Mouse (Mus musculus): ENCODE data around the gene Tas2r108. TPM values are rescaled to one million over a fixed set of nuclear protein-coding genes. Genes with fewer than 3 reads are reported as not detected.
A peak's percentile ranks its signal among the peaks of the same experiment; 100 is the strongest.

Tas2r108 gene
- 0.67 and 1.1 TPM in 2 replicates for total RNA-seq (2012; rRNA removed)

GRCm38 (mm10) chr6:40493229-40493628, at the start of gene Tas2r108:
Gene Tas2r108, plus strand, starts transcription at chr6:40493529.
- no peaks in the 10 kb centered on the region for H3K36me3 ChIP-seq (ENCODE audit: control insufficient read depth, insufficient read depth, low read length, poor library complexity, severe bottlenecking)
- H3K9ac ChIP-seq (ENCODE audit: insufficient read depth, low read depth, low read length, poor library complexity, severe bottlenecking) = no peak within 1 kb of the TSS
- no peaks in the 10 kb centered on the region for H3K4me1 ChIP-seq (ENCODE audit: control insufficient read depth in 2 of 2, insufficient read depth in 2 of 2, low read length in 2 of 2, poor library complexity in 1 of 2)
- no peaks in the 10 kb centered on the region for H3K9me3 ChIP-seq (ENCODE audit: control insufficient read depth, insufficient read depth, low read depth, low read length)
- no peak within 1 kb of the TSS for H3K4me3 ChIP-seq (ENCODE audit: insufficient read depth in 1 of 2, low read depth in 1 of 2, low read length in 2 of 2, poor library complexity in 1 of 2, severe bottlenecking in 1 of 2)
- no peak within 1 kb of the TSS for H3K27ac ChIP-seq (ENCODE audit: insufficient read depth, low read depth, low read length, poor library complexity, severe bottlenecking)
- no peak for DNase-seq (ENCODE audit: low read depth, low spot score)
- TF ChIP-seq MAFK (IDR thresholded peaks at IDR 0.05; ENCODE audit: insufficient read depth, low read depth, low read length) (no peak), CHD2 (IDR thresholded peaks at IDR 0.05; ENCODE audit: low read depth, low read length) (no peak), ZC3H11A (IDR thresholded peaks at IDR 0.05; ENCODE audit: borderline replicate concordance, low read depth, low read length) (no peak), ZNF384 (IDR thresholded peaks at IDR 0.05; ENCODE audit: low read depth, low read length) (no peak), HCFC1 (IDR thresholded peaks at IDR 0.05; ENCODE audit: borderline replicate concordance, insufficient read depth, low read length) (no peak)
- in situ Hi-C loops (cut with MboI; ENCODE audit: low sequenced_read_pairs in 2 of 2, unreplicated experiment in 2 of 2) = no loop called here

GRCm38 (mm10) chr6:40448626-40449025, 44.7 kb upstream of the Tas2r108 start:
- TF ChIP-seq HCFC1 (IDR thresholded peaks at IDR 0.05; ENCODE audit: borderline replicate concordance, insufficient read depth, low read length) = no peak
- no peak for TF ChIP-seq CHD2 (IDR thresholded peaks at IDR 0.05; ENCODE audit: low read depth, low read length)
- no peak for TF ChIP-seq ZNF384 (IDR thresholded peaks at IDR 0.05; ENCODE audit: low read depth, low read length)
- no peak for TF ChIP-seq ZC3H11A (IDR thresholded peaks at IDR 0.05; ENCODE audit: borderline replicate concordance, low read depth, low read length)
- no peak for TF ChIP-seq MAFK (IDR thresholded peaks at IDR 0.05; ENCODE audit: insufficient read depth, low read depth, low read length)
- DNase-seq (ENCODE audit: low read depth, low spot score) = no peak
- Histone ChIP-seq H3K9ac (ENCODE audit: insufficient read depth, low read depth, low read length, poor library complexity, severe bottlenecking) (no peak overlapping the region), H3K9me3 (ENCODE audit: control insufficient read depth, insufficient read depth, low read depth, low read length) (no peaks in the 10 kb centered on the region), H3K36me3 (ENCODE audit: control insufficient read depth, insufficient read depth, low read length, poor library complexity, severe bottlenecking) (no peaks in the 10 kb centered on the region), H3K4me3 (ENCODE audit: insufficient read depth in 1 of 2, low read depth in 1 of 2, low read length in 2 of 2, poor library complexity in 1 of 2, severe bottlenecking in 1 of 2) (no peak overlapping the region), H3K27ac (ENCODE audit: insufficient read depth, low read depth, low read length, poor library complexity, severe bottlenecking) (no peak overlapping the region), H3K4me1 (ENCODE audit: control insufficient read depth in 2 of 2, insufficient read depth in 2 of 2, low read length in 2 of 2, poor library complexity in 1 of 2) (no peaks in the 10 kb centered on the region)
- in situ Hi-C loops (cut with MboI; ENCODE audit: low sequenced_read_pairs in 2 of 2, unreplicated experiment in 2 of 2) = no loop called here

GRCm38 (mm10) chr6:40454436-40455041, 38.8 kb upstream of the Tas2r108 start:
- in situ Hi-C loops (cut with MboI; ENCODE audit: low sequenced_read_pairs in 2 of 2, unreplicated experiment in 2 of 2) = no loop called here
- DNase-seq (ENCODE audit: low read depth, low spot score) = no peak
- TF ChIP-seq ZNF384 (IDR thresholded peaks at IDR 0.05; ENCODE audit: low read depth, low read length) (peak; percentile 59), HCFC1 (IDR thresholded peaks at IDR 0.05; ENCODE audit: borderline replicate concordance, insufficient read depth, low read length) (no peak), MAFK (IDR thresholded peaks at IDR 0.05; ENCODE audit: insufficient read depth, low read depth, low read length) (no peak), ZC3H11A (IDR thresholded peaks at IDR 0.05; ENCODE audit: borderline replicate concordance, low read depth, low read length) (no peak), CHD2 (IDR thresholded peaks at IDR 0.05; ENCODE audit: low read depth, low read length) (no peak)

GRCm38 (mm10) chr6:40465710-40466109, 27.6 kb upstream of the Tas2r108 start:
- no peak overlapping the region for H3K9ac ChIP-seq (ENCODE audit: insufficient read depth, low read depth, low read length, poor library complexity, severe bottlenecking)
- H3K4me3 ChIP-seq (ENCODE audit: insufficient read depth in 1 of 2, low read depth in 1 of 2, low read length in 2 of 2, poor library complexity in 1 of 2, severe bottlenecking in 1 of 2) = no peak overlapping the region
- H3K36me3 ChIP-seq (ENCODE audit: control insufficient read depth, insufficient read depth, low read length, poor library complexity, severe bottlenecking) = no peaks in the 10 kb centered on the region
- H3K27ac ChIP-seq (ENCODE audit: insufficient read depth, low read depth, low read length, poor library complexity, severe bottlenecking) = no peak overlapping the region
- no peak for DNase-seq (ENCODE audit: low read depth, low spot score)
- TF ChIP-seq CHD2 (IDR thresholded peaks at IDR 0.05; ENCODE audit: low read depth, low read length) (no peak), ZC3H11A (IDR thresholded peaks at IDR 0.05; ENCODE audit: borderline replicate concordance, low read depth, low read length) (no peak), MAFK (IDR thresholded peaks at IDR 0.05; ENCODE audit: insufficient read depth, low read depth, low read length) (no peak), ZNF384 (IDR thresholded peaks at IDR 0.05; ENCODE audit: low read depth, low read length) (no peak), HCFC1 (IDR thresholded peaks at IDR 0.05; ENCODE audit: borderline replicate concordance, insufficient read depth, low read length) (no peak)
- in situ Hi-C loops (cut with MboI; ENCODE audit: low sequenced_read_pairs in 2 of 2, unreplicated experiment in 2 of 2) = no loop called here
- H3K9me3 ChIP-seq (ENCODE audit: control insufficient read depth, insufficient read depth, low read depth, low read length) = no peaks in the 10 kb centered on the region
- no peaks in the 10 kb centered on the region for H3K4me1 ChIP-seq (ENCODE audit: control insufficient read depth in 2 of 2, insufficient read depth in 2 of 2, low read length in 2 of 2, poor library complexity in 1 of 2)

More at GRCm38 (mm10) chr6:40454436-40455041, 38.8 kb upstream of the Tas2r108 start:
- Histone ChIP-seq H3K9me3 (ENCODE audit: control insufficient read depth, insufficient read depth, low read depth, low read length) (no peaks in the 10 kb centered on the region), H3K27ac (ENCODE audit: insufficient read depth, low read depth, low read length, poor library complexity, severe bottlenecking) (no peak overlapping the region), H3K9ac (ENCODE audit: insufficient read depth, low read depth, low read length, poor library complexity, severe bottlenecking) (no peak overlapping the region), H3K36me3 (ENCODE audit: control insufficient read depth, insufficient read depth, low read length, poor library complexity, severe bottlenecking) (no peaks in the 10 kb centered on the region), H3K4me3 (ENCODE audit: insufficient read depth in 1 of 2, low read depth in 1 of 2, low read length in 2 of 2, poor library complexity in 1 of 2, severe bottlenecking in 1 of 2) (no peak overlapping the region), H3K4me1 (ENCODE audit: control insufficient read depth in 2 of 2, insufficient read depth in 2 of 2, low read length in 2 of 2, poor library complexity in 1 of 2) (no peaks in the 10 kb centered on the region; a peak in 1 of 4 replicates)
